Mouse (Mus musculus) stomach, postnatal 0 days (tissue): ENCODE data around the gene Elmo1.

ENCODE experiments used
- CTCF ChIP-seq: IDR thresholded peaks from 2 replicates; pipeline ENCODE4 v1.5.1; 2016; ENCODE audit warnings: antibody characterized with exemption, low read depth, mild to moderate bottlenecking, moderate library complexity
- EP300 ChIP-seq: optimal IDR thresholded peaks from 2 replicates; pipeline ENCODE3; 2016; ENCODE audit warnings: antibody characterized with exemption

- TF ChIP-seq CTCF (no peak), EP300 (no peak)
These were observed 446.7 kb downstream of the Elmo1 start for GRCm38 (mm10) chr13:20537053-20537452.
